Mouse (Mus musculus) granulocyte monocyte progenitor cell, adult 5-6 weeks (primary cell): ENCODE measurements around the gene Dab2ip. TPM values are rescaled to one million over a fixed set of nuclear protein-coding genes. Genes with fewer than 3 reads are reported as not detected.

Experiments used
- ATAC-seq: replicated peaks from 2 replicates; pipeline ENCODE4 v1.8.0; 2016; ENCODE audit warnings: mild to moderate bottlenecking, moderate TSS enrichment, inconsistent platforms; ENCODE audit not compliant: poor library complexity, severe bottlenecking
- total RNA-seq, 2 experiments: library from RNA; stranded (forward) in 1 of 2; stranded (reverse) in 1 of 2; fragments of 200-712, 200-1000 nt in 1 of 2; fragments of >200 nt in 1 of 2; fragmentation: Nextera tagmentation in 1 of 2; gene quantifications; 2 replicates each; pipeline ENCODE4 v1.2.3; 2014 to 2017

Gene Dab2ip
- total RNA-seq, 2 experiments from 2014 or later: 3.6 to 3.9 TPM

GRCm38 (mm10) chr2:35674431-35674830, 116.4 kb downstream of the Dab2ip start:
- ATAC-seq: no peak

GRCm38 (mm10) chr2:35676075-35676665, 118.1 kb downstream of the Dab2ip start:
- no peak for ATAC-seq

GRCm38 (mm10) chr2:35677855-35678254, 119.8 kb downstream of the Dab2ip start:
- peak; percentile 13 for ATAC-seq

GRCm38 (mm10) chr2:35678440-35678839, 120.4 kb downstream of the Dab2ip start:
- ATAC-seq: no peak

- ATAC-seq: peak; percentile 83
These were observed 122.0 kb downstream of the Dab2ip start for GRCm38 (mm10) chr2:35679812-35680672.

- ATAC-seq: peak; percentile 16
These were observed 122.8 kb downstream of the Dab2ip start for GRCm38 (mm10) chr2:35680833-35681232.

GRCm38 (mm10) chr2:35684005-35684404, 125.9 kb downstream of the Dab2ip start:
- ATAC-seq: no peak

GRCm38 (mm10) chr2:35684735-35685312, 126.8 kb downstream of the Dab2ip start:
- no peak for ATAC-seq

GRCm38 (mm10) chr2:35686104-35686503, 128.0 kb downstream of the Dab2ip start:
- ATAC-seq: no peak

- no peak for ATAC-seq
These were observed 129.5 kb downstream of the Dab2ip start for GRCm38 (mm10) chr2:35687557-35688070.

GRCm38 (mm10) chr2:35688121-35688520, 130.1 kb downstream of the Dab2ip start:
- no peak for ATAC-seq

- ATAC-seq: no peak
These were observed 130.5 kb downstream of the Dab2ip start for GRCm38 (mm10) chr2:35688581-35688980.

- 0 out of 2 replicates have a peak, but pooled peaks have one; percentile 32 for ATAC-seq
These were observed 131.8 kb downstream of the Dab2ip start for GRCm38 (mm10) chr2:35689881-35690280.

GRCm38 (mm10) chr2:35691257-35692049, 133.4 kb downstream of the Dab2ip start:
- ATAC-seq: peak; percentile 33; the same call in 1 of the 2 replicates

GRCm38 (mm10) chr2:35692272-35692900, 134.3 kb downstream of the Dab2ip start:
- ATAC-seq: no peak

- no peak for ATAC-seq
These were observed 135.0 kb downstream of the Dab2ip start for GRCm38 (mm10) chr2:35693037-35693436.

GRCm38 (mm10) chr2:35694111-35694510, 136.0 kb downstream of the Dab2ip start:
- no peak for ATAC-seq

GRCm38 (mm10) chr2:35696193-35696541, 138.1 kb downstream of the Dab2ip start:
- no peak for ATAC-seq

GRCm38 (mm10) chr2:35696542-35697391, 138.7 kb downstream of the Dab2ip start:
- peak; percentile 14; the same call in 1 of the 2 replicates for ATAC-seq
